In genomic region chr9:52012311-52012710, GRCm38 (mm10) we compare ENCODE assay signal across 23 mouse cellular contexts. TPM values are rescaled to one million over a fixed set of nuclear protein-coding genes. Genes with fewer than 3 reads are reported as not detected.
DNase-seq lines count a peak whose midpoint lies in the region; ATAC-seq lines count a peak whose summit lies in the region.
"Had no signal": no experiment of that assay in that cellular context is flagged by ENCODE, and none has a peak within 500 bp of the region (broad histone marks: within the 10 kb centered on the region; RNA-seq: fewer than 3 reads in every experiment).

No protein-coding gene starts in this region.

- no peak overlapping the region for H3K4me2 ChIP-seq in forebrain, embryonic 12.5 days
- H3K4me2 ChIP-seq: forebrain, embryonic 15.5 days; heart, embryonic 11.5 days; hindbrain, embryonic 13.5 days had no signal

- no peaks in the 10 kb centered on the region for H3K4me1 ChIP-seq in forebrain, embryonic 12.5 days
- H3K4me1 ChIP-seq: forebrain, embryonic 15.5 days; hindbrain, embryonic 13.5 days had no signal

- ATAC-seq in forebrain, embryonic 12.5 days (ENCODE audit: low FRiP score), result no peak
- ATAC-seq: forebrain, embryonic 15.5 days; hindbrain, embryonic 16.5 days; intestine, embryonic 16.5 days; Patski had no signal

- H3K9ac ChIP-seq in forebrain, embryonic 12.5 days, result no peak overlapping the region
- H3K9ac ChIP-seq: forebrain, embryonic 15.5 days; hindbrain, embryonic 13.5 days had no signal

- no peak overlapping the region for H3K27ac ChIP-seq in forebrain, embryonic 12.5 days
- H3K27ac ChIP-seq: forebrain, embryonic 15.5 days; hindbrain, embryonic 10.5 days; hindbrain, embryonic 13.5 days had no signal

- H3K9me3 ChIP-seq in forebrain, embryonic 12.5 days, result no peaks in the 10 kb centered on the region
- H3K9me3 ChIP-seq: forebrain, embryonic 15.5 days; hindbrain, embryonic 10.5 days; hindbrain, embryonic 13.5 days had no signal

- no peaks in the 10 kb centered on the region for H3K36me3 ChIP-seq in forebrain, embryonic 12.5 days (replicated peaks)
- H3K36me3 ChIP-seq: forebrain, embryonic 15.5 days; hindbrain, embryonic 10.5 days; hindbrain, embryonic 13.5 days had no signal

- 98% methylated on average over 1 of the region's 1 CpGs for WGBS in forebrain, embryonic 12.5 days

- peak; percentile 16 for DNase-seq in heart, adult 11 months
- no peak for DNase-seq in heart, postnatal 25 days (ENCODE audit: low spot score)
- DNase-seq in 3T3-L1 (ENCODE audit: low read depth, low spot score) (peak; percentile 67), NIH3T3 (ENCODE audit: low read depth) (peak; percentile 65)
- peak; percentile 35 for DNase-seq in fibroblast of lung, adult 2 months (ENCODE audit: low read depth)
- DNase-seq in thymus, postnatal 14 days, result no peak
- DNase-seq: adrenal gland, adult 2 months; adrenal gland, postnatal 14 days; cerebellum, adult 11-12 months; cerebellum, adult 8-10 months; cerebellum, postnatal 14 days; gastrocnemius, postnatal 10 days; gastrocnemius, postnatal 36 days; heart, postnatal 36 days; kidney, adult 18-20 months had no signal

- H3K27me3 ChIP-seq in forebrain, embryonic 12.5 days, result no peaks in the 10 kb centered on the region
- H3K27me3 ChIP-seq: forebrain, embryonic 15.5 days; hindbrain, embryonic 13.5 days; Patski had no signal

- intact Hi-C loops in heart, postnatal 25 days (cut with DNase I), result no loop called here

- H3K4me3 ChIP-seq in forebrain, embryonic 12.5 days (replicated peaks), result no peak overlapping the region
- H3K4me3 ChIP-seq: forebrain, embryonic 15.5 days; hindbrain, embryonic 10.5 days; hindbrain, embryonic 13.5 days had no signal

RNA-seq across cellular contexts. Expression of gene Rdx, which starts 34.7 kb away (rescaled TPM):
- total RNA-seq in heart, postnatal 25 days (2021), result 10 to 100 TPM; 91.6 to 92.5 TPM
- 160 and 169 TPM in 2 replicates for polyA plus RNA-seq in forebrain, embryonic 12.5 days (2016; fragmentation: Nextera tagmentation; extraction: Ambion mirVana)

RNA-seq across cellular contexts. Expression of gene Fdx1, which starts 49.0 kb away (rescaled TPM):
- 100 to 1,000 TPM; 105 to 116 TPM for total RNA-seq in heart, postnatal 25 days (2021)
- 48.7 and 50.6 TPM in 2 replicates for polyA plus RNA-seq in forebrain, embryonic 12.5 days (2016; fragmentation: Nextera tagmentation; extraction: Ambion mirVana)

Comparison
In these comparisons a context has a peak if more than half of its experiments do, and no peak if none do; other contexts are left out.
1. DNase-seq: peak in heart, adult 11 months (single experiment), 3T3-L1 (single experiment), NIH3T3 (single experiment) and fibroblast of lung, adult 2 months (single experiment); none in heart, postnatal 25 days (single experiment) and thymus, postnatal 14 days (single experiment).